Mouse (Mus musculus) brain, adult 10 weeks (tissue): ENCODE results near the gene Tbcc. TPM values are rescaled to one million over a fixed set of nuclear protein-coding genes. Genes with fewer than 3 reads are reported as not detected.

ENCODE experiments used
- polyA plus RNA-seq: library from polyadenylated mRNA; stranded (reverse); fragments of 350-450 nt; fragmentation: Illumina TruSeq; extraction: RNeasy Lipid Tissue Mini Kit (QIAGEN cat#74804); gene quantifications from one replicate; pipeline ENCODE4 v1.2.3, GENCODE M21; 2015; ENCODE audit warnings: low read depth, low replicate concordance

Gene Tbcc
- polyA plus RNA-seq: 22.1 TPM

DNA sequence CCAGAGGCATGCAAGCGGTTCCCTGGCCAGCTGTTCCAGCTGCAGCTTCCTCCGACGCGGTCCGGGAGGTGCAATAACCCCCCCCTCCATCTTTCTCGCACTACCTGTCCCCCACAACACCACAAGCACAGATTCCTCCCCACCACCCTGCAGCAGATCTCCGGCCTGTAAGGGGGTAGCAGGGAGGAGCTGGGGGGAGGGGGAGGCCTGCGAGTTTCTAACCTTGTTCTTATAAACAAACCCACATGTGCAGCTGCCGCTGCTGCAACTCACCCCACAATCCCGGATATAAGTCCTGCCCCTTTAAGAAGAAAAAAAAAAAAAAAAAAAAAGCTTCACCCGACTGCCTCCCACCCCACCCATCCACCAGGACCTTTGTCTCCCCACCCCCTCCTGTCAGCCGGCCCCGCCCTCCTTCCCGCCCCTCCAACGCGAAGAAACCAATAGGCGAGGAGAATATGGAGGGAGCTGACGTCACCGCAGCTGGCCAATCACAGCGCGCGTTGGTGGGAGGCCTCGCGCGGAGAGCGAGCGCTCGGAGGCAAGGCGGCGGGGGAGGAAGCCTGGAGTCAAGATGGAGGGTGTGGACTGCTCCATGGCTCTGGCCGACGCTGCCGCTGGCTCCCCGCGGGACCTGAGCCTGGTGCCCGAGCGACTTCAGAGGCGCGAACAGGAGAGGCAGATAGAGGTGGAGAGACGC is at the start of gene Tbcc:
Tbcc (plus strand) TSS at position 569 of the 700 bp plus-strand sequence.

DNA sequence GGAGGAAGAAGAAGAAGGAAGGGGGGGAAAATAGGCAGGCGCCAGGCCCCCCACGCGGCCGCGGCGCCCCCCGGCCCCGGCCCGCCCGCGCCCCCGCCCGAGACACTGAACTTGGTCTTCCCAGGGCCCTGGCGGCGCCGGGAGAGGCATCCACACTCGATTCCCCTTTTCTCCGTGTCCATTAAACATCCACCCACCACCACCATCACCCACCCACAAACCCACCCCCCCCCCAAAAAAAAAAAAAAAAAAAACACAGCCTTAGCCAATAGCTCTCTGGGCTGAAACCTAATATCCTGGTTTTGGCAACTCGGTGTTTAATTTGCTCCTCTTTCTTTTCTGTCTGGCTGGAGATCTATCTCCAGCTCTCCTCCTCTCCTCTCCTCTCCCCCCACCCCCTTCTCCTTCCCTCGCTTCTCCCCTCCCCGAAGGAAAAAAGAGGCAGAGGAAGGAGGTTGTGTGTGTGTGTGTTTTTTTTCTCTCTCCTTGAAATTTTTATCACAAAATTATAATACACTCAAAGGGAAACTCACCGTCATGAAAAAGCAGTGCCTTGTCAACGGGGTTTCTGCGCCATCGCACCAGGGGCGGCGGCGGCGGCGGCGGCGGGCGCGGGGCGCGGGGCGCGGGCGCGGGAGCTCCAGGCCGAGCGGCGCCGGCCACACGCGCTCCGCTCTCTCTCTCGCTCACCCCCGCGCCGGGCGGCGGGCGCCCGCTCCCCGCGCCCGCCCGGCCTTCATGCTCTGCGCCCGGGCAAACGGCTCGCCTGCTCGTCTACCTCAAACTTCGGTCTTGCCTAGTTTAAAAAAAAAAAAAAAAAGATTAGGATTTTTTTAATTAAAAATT is 32.4 kb upstream of the Tbcc start, which contains the start of gene Bicral:
Bicral (minus strand) TSS at position 580 of the 846 bp plus-strand sequence.

DNA sequence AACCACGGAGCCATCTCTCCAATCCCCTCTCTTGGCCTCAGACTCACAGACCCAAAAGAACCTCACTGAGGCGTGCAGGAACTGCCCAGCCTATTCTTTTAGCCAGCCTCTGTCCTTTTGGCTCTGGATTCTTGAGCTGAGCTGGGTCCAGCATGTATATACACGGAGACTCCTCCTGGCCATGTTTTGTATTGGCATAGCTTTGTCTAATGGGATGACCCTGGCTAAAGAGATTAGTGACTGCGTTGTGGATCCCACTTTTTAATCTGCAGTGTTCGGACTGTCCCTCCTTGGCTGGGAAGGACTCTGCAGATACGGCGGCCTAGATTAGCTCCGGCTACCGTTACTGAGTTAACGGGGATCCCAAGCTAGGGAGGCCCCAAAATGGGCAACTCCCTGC is 19.7 kb downstream of the Tbcc start, which contains the start of gene Prph2:
Prph2 (plus strand) TSS at position 274 of the 400 bp plus-strand sequence.

Other genes with a start within 250 kb of the Tbcc start
- gene Klc4, start 244.7 kb upstream of the Tbcc start, polyA plus RNA-seq: 21.9 TPM
- gene Mrpl2, start 244.5 kb upstream of the Tbcc start, polyA plus RNA-seq: 64.3 TPM
- 18.4 TPM for gene Cul7, start 240.3 kb upstream of the Tbcc start, polyA plus RNA-seq
- gene Rrp36, start 216.3 kb upstream of the Tbcc start, polyA plus RNA-seq: 24.6 TPM
- 213 TPM for gene Mea1, start 211.9 kb upstream of the Tbcc start, polyA plus RNA-seq
- 176 TPM for gene Klhdc3, start 209.8 kb upstream of the Tbcc start, polyA plus RNA-seq
- gene Ppp2r5d, start 185.6 kb upstream of the Tbcc start, polyA plus RNA-seq: 84.0 TPM
- 31.4 TPM for gene Pex6, start 179.2 kb upstream of the Tbcc start, polyA plus RNA-seq
- gene Gnmt, start 161.5 kb upstream of the Tbcc start, polyA plus RNA-seq: 1.3 TPM
- 57.9 TPM for gene Cnpy3, start 138.5 kb upstream of the Tbcc start, polyA plus RNA-seq
- gene Ptcra, start 127.0 kb upstream of the Tbcc start, polyA plus RNA-seq: 0.37 TPM
- 9.0 TPM for gene 2310039H08Rik, start 118.0 kb upstream of the Tbcc start, polyA plus RNA-seq
- 70.6 TPM for gene Rpl7l1, start 108.0 kb upstream of the Tbcc start, polyA plus RNA-seq
- 27.6 TPM for gene Bicral, start 32.2 kb upstream of the Tbcc start, polyA plus RNA-seq
- gene Prph2, start 19.8 kb downstream of the Tbcc start, polyA plus RNA-seq: not detected
- gene Ubr2, start 119.9 kb downstream of the Tbcc start, polyA plus RNA-seq: 25.2 TPM